Mouse (Mus musculus): ENCODE measurements around the gene Tmem164.

The Tmem164 gene

DNA sequence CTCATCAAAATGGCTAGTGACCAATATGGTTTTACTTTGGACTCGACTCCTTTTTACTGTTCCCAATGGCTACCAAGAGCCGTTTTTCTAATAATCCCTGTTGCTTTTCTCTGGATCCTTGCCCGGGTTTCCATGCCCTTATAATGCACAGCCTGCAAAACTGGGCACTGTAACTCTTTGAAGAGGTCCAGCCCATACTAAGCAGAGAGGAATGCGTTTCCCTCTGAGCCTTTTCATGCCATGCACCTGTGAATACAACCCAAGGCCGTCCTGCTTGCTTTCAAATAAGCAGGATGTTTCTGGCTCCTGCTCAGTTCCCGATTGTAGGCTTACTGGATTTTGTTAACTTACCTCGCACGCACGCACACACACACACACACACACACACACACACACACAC, 7.3 kb downstream of the Tmem164 start:
- ATAC-seq (ENCODE audit: low TSS enrichment), result no peak

DNA sequence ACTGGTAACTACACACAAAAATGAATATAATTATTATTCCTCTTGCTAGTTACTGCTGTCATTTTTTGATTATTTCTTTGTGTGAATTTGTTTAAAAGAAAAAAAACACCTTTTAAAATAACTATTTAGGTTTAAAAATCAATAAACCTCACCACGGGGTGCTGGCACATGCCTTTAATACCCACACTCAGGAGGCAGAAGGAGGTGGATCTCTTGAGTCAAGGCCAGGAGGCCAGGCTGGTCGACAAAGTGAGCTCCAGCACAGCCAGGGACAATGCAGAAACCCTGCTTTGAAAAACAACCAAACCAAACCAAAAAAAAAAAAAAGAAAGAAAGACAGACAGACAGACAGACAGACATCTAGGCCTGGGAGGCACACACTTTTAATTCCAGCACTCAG, 12.1 kb downstream of the Tmem164 start:
- ATAC-seq (ENCODE audit: low TSS enrichment), result no peak

DNA sequence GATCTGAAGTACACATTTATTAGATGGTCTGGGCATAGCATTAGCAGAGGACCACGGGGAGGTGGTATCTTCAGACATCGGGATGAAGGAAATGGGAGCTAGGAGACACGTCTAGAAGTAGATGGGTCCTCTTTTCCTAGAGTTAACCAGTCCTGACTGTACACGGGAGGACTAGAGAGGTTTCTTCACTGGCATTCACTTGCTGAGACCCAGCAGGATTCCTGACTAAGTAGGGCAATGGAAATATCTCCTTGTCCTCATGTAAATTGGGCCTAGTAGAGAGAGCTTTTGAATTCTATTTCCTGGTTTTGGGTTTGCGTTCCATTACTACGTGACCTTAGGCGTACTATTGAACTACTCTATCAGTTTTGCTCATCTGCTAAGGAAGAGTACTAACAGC, 13.1 kb downstream of the Tmem164 start:
- no peak for ATAC-seq (ENCODE audit: low TSS enrichment)

DNA sequence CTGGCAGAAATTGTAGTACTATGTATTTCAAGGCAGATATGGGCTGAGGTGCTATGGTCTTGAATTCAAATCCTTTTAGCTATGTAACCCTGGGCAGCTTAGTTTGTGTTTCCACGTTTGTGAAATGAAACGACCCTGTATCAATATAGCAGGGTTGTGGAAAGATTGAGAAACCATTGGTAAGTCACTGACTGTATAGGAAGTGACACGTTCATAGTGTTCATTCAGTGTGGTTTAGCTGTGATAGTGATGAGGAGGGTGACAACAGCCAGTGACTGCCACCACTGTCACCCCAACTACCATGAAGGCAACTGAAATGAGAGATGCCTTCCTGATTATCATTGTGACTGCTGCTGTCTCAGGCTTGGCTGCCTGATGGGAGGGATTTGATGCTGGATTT, 13.7 kb downstream of the Tmem164 start:
- no peak for ATAC-seq (ENCODE audit: low TSS enrichment)

DNA sequence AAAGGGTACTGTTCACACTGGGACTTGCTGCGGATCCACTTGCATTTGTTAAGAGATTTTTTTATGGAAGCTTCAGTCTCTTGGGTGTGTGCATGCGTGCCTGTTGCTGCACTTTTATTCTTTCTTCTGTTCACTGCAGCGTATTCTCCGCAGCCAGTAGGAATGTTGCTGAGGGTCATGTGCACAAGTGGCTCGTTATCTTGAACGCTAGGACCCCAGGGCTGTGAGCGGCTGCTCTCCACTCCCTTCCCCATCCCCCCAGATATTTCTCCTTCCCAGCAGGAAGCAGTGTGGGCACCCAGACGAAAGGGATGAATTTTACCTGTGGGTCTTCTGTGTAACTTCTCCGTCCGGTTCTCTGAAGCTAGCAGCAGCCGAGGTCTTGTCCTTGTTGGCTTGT, 15.6 kb downstream of the Tmem164 start:
- ATAC-seq (ENCODE audit: low TSS enrichment), result no peak

DNA sequence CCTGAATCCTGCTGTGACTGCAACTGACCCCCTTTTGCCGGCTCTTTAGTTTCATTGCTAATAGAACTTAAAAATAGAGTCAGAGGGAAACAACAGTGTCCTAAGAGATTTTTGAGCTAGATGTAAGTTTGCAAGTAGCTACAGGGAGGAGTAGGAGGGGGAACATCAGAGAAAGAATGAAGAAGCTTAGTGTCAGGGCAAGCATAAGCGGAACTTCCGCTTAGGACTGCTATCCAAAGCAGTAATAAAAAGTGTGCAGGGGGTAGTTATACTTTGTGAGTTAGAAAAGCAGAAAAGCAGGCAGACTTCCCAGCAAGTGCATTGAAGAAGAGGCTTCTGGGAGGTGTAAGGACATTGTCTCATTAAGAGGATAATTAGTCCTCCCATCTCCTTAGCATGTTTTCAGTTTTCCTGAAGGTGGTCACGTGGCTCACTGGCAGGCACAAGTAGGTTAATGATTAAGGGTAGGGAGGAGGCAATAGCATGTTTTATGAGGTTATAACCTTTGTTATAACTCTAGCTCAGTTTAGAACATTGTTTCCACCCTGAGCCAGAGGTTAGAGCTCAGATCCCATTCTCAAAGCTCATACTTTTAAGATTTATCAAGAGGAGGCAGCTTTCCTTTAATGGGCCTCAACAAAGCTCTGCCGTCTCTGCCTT, 16.5 kb downstream of the Tmem164 start:
- no peak for ATAC-seq (ENCODE audit: low TSS enrichment)

DNA sequence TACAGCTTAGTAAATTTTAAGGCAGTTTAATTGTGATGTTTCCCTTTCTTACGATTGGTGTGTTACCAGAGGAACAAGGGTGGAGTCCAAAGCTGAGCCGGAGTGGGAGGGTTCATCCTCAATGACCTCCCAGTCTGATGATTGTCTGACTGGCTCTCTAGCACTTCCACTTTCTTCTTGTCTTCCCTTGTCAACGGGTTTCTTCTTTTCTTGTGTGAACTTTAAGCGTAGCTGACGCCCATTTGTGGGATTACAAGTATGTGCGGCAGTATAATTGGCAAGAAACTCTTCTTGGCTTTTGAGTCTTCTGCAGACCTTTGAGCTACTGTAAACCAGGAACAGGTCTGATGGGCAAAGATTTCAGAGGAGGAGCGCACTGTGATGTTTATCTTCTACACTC, 17.0 kb downstream of the Tmem164 start:
- ATAC-seq (ENCODE audit: low TSS enrichment), result no peak

DNA sequence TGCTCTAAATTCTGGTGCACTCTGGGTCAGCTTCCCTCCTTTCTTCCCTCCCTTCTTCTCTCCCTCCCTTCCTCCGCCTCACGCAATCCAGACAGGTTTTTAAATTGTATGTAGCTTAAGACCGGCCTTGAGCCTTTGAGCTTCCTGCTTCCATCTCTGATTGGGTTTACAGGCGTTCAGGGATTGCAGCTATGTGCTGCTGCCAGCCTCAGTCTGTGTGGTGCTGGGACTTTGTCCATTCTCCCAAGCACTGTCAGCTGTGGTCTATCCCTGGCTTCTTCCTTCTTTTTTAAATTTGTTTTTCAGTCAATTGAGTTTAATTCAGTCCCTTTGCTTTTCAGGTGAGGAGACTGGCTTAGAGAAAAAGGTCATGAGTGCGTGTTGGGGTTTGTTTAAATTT, 20.9 kb downstream of the Tmem164 start:
- no peak for ATAC-seq (ENCODE audit: low TSS enrichment)

DNA sequence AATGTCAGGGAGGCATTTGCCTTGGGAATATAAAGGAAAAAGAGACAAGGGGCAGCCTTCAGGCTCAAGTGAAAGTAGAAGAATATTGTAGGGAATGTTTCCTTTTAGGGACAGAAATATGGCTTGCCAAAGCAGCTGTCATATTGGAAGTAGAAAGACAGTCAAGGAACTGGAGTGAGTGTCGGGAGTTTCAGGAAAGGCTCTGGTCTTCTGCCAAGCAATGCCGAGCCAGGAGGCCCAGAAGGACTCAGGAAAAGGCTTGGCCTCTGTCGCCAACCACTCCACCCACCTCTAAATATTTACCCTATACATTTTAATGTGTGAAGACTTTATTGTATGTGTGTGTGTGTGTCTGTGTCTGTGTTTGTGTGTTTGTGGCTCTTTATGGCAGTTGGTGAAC, 21.4 kb downstream of the Tmem164 start:
- no peak for ATAC-seq (ENCODE audit: low TSS enrichment)

DNA sequence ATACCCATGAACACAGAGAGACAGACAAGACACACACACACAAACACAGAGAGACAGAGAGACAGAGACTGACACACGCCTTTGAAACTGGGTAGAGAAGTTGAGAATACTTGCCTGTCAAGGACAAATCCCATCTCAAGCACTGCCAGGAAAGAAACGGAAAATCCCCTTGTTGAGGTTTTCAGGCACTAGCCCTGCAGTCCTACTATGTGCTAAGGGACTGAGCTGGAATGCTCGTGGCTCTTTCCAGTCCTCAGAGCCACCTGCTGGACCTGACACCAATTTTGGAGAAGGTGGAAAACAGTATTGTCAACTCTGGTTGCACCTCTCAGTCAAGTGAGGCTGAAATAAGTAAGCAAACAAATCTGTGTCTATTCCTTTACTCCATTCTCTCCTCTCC, 22.7 kb downstream of the Tmem164 start:
- no peak for ATAC-seq (ENCODE audit: low TSS enrichment)

DNA sequence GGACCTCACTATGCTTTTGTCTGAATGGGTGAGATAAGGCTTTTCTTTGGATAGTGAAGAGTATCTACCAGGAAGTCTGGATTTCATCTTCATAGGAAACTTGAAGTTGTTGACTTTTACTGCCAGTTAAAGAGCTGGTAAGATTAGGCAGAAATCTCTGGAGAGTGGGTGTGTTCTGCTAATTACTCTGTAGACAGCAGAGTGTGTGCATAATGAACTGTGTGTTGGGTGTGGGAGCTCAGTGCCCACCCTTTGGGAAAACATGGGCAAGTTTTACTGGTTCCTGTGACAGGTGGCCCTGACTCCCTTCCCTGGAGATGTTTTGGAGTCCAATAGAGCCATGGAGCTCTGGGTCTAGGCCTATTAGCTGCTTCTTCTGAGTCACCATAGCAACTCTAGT, 27.1 kb downstream of the Tmem164 start:
- no peak for ATAC-seq (ENCODE audit: low TSS enrichment)

DNA sequence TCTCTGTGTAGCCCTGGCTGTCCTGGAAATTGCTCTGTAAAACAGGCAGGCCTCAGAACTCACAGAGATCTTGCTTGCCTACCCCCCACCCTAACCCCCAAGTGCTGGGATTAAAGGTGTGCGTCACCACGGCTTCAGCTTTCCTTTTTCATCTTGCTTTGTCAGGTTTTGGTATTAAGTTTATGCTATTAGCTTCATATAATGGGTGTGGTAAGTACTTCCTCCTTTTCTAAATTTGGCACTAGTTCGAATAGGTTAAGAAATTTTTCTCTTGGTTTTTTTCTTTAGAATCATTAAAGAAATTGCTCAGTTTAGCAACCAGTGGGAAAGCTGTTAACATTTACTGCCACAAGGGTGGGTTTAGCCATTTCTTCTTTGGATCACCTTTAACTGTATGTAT, 34.8 kb downstream of the Tmem164 start:
- ATAC-seq (ENCODE audit: low TSS enrichment), result no peak

DNA sequence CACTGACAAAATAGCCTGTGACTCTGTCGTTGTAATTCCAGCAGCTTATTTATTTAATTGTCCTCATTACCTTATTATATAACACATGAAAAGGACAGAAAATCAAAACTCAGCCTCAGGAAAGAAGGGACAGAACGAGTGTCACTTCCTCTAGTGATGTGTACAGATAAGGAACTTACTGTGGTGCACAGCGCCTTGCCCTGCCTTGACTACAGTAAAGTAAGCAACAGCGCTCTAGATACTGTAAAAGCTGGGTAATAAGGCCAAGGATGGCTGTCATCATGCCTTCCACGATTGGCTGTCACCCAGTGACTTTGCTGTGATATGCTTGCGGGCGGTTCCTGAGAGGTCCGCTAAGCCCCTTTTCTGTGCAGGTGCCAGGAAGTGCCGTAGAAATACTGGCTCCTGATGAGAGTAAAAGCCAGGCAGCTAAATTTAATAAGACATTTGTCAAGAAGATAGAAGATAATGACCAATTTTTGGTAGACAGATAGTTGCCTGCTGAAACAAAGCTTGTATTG, 36.8 kb downstream of the Tmem164 start:
- ATAC-seq (ENCODE audit: low TSS enrichment), result no peak

DNA sequence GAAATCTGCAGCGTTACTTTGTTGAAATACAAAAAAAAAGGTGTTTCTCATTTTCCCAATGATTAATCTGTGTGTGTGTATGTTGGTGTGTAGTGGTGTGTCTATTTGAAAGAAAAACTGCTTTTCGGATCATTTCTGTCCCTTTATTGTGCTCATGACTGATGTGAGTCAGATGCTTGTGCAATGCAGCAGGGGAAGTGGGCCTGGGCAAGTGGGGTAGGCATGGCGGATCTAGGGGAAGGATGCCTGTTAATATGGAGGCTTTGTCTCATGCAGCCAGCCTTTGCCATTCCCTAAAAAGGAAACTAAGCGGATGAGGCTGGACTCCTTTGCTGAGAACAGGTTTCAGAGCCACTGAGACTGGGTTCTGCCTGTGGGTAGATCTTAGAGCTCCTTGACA, 37.6 kb downstream of the Tmem164 start:
- no peak for ATAC-seq (ENCODE audit: low TSS enrichment)

DNA sequence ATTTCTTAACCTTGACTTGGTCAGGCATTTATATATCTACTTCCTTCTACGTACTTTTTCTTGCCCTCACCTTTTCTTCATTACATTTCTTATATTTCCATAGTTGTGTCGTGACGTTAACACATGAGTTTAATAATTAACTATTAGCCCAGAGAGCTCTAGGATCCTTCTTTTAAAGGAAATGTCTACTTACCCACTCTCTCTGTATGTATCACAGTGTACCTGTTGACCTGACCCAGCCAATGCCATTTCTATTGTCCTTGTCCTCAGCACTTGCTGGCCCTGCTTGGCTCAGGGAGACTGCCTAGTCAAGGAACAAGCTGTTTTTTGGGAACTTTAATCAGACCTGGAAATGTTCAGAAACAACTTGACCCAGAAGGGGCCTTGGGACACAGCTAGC, 40.7 kb downstream of the Tmem164 start:
- ATAC-seq (ENCODE audit: low TSS enrichment), result no peak

DNA sequence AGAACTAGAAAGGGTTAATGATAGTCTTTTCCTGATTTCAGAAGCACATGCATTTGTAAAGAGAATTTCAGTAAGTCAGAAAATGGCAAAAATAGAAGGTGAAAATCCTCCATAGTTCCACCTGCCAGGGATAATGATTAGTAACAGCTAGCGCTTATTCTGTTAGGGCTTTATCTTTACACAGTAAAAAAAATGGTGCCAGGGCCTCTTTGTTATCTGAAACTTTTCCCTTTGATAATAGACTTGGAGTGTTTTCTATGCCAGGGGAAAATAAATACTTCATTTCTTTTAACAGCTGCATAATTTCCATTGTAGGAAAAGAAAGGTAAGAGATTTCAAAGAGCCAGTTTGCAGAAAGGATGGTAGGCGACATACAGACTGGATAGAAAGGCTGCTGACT, 43.0 kb downstream of the Tmem164 start:
- no peak for ATAC-seq (ENCODE audit: low TSS enrichment)

DNA sequence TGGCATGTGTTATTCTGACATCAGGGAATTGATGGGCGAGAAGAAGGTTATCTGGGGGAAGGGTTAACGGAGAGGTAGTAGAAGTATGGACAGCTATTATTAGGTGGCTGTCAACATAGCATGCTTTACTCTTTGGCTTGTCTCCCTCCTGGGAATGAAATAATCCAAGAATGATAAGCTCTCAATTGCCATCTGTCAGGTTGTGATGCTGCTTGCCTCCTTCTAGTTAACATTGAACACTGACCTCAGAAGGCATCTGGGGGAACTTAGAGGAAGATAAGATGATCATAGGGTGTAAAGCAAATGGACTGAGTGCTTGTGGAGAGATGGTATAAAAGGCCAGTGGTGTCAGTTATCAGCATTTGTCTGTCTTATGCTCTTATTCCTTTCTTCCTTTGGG, 44.4 kb downstream of the Tmem164 start:
- no peak for ATAC-seq (ENCODE audit: low TSS enrichment)

DNA sequence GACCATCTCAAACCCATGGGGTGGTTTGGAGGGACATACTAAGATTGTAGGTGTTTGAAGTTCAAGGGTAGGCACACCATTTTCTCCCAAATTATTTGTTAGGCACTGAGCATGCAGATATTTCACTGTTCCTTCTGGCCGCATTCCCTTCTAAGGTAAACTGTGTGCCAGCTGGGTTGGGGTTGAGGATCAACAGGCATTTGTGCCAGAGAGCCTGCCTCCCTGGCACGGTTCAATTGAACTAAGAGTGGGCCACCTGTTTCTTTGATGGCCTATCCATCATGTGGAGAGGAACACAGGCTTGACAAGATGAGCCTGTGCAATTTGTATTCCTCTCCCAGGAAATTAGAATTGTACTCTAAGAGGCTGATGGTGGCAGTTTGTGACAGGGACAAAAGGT, 45.1 kb downstream of the Tmem164 start:
- ATAC-seq (ENCODE audit: low TSS enrichment), result no peak

DNA sequence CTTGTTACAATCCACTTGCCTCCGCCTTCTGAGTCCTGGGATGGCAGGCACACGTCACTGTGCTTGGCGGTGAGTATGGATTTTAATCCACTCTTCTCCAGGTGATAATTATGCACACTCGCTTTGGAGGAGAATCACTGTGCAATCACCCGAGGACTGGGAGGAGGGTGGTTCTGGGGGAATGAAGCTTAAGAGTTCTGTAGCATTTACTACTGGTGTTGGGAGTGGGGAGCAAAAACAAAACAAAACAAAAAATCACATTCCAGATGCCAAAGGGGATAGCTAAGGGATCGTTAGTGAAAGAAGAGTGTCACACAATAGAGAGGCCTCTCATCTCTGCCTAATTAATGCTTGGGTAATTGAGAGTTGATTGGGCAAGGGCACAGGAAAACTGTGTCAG, 46.6 kb downstream of the Tmem164 start:
- no peak for ATAC-seq (ENCODE audit: low TSS enrichment)

DNA sequence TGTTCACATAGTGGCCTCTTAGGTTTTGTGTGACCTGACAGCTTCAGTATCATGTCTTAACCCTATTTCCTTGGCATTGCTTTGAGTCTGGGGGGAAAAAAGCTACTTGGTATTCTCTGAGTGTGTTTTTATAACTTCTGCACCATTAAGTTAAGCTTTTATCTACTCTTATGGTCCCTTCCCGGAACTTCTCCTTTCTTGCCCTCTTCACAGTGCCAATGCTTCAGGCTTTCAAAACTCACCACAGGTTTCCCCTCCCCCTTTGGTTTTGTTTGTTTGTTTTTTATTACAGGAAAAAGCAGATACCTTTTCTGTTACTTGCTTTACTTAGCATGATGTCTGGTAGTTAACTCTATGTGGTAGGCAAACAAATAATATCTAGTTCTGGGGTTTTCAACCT, 47.8 kb downstream of the Tmem164 start:
- ATAC-seq (ENCODE audit: low TSS enrichment), result no peak

DNA sequence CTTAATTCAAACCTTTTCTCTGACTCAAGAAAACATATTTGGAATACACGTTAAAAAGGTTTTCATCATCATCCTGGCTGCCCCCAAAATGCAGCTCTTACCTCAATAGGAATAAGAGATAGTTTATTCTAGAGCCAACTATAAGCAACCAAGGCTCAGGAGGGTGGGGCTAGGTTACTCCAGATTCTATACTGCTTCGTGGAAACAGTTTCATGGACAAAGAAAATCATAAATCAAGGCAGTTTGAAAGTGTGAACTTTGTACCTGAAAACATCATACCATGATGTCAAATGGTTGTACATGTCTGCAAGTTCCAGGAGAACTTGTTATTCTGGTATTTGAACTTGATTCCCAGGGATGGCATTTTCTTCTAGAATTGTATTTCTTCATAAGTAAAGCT, 48.3 kb downstream of the Tmem164 start:
- ATAC-seq (ENCODE audit: low TSS enrichment), result no peak

DNA sequence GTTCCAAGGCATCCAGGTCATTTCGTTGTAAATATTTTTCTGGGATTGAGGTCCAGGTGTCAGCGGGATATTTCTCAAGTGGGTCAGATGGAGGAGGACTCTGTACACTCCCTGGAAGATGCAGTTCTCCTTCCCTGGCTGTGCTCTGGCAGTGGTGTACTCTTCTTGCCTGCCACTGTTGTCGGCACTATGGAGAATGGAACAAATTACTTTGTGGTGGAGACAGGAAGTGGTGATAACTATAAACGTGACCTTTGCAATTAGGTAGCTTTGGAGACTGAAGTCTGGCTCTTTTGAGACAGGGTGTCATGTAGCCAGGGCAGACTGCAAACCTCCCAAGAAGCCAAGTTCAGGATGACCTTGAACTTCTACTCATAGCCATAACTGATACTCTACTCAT, 55.9 kb downstream of the Tmem164 start:
- ATAC-seq (ENCODE audit: low TSS enrichment), result no peak

DNA sequence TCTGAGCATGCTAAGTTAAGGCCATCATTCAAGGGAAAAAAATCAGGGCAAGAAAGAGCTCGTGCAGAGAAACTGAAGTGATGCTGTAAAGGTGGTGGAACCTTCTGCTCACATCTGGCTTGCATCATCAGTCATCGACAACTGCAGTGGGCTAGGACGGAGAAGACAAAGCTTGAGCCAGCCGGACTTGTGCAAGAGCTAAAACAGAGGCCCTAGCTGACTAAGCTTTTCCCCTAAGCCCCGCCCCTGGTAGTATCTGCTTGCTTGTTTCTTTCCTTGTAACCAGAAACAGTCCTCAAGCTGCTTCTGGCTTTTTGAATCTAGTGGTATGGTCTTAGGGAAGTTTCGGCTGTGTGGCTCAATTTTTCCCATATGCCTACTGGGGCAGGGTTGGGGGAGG, 56.5 kb downstream of the Tmem164 start:
- ATAC-seq (ENCODE audit: low TSS enrichment), result no peak

DNA sequence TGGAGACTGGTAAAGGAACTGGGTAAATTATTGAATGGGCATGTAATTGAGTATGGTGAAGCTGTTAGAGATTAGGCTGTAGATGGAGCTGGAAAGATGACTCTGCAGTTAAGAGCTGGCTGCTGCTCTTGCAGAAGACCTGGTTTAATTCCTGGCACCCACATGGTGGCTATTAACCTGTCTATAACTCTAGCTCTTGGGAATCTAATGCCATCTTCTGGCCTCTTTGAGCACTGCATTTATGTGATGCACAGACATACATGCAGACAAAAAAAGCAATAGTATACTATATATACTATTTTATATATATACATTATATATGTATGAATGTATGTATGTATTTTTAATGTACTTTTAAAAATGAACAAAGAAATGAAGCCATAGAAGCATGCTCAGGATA, 66.2 kb downstream of the Tmem164 start:
- no peak for ATAC-seq (ENCODE audit: low TSS enrichment)
